Mouse (Mus musculus) heart, embryonic 11.5 days (tissue): ENCODE results near the gene Mfap5. TPM values are rescaled to one million over a fixed set of nuclear protein-coding genes. Genes with fewer than 3 reads are reported as not detected.
"Not testable (repeated sequence)": the region's sequence is repeated elsewhere in the genome, so short reads cannot be mapped to it uniquely, and the experiment has no call there.

Experiments
- ATAC-seq: fragments of 200-750 bp; cut with Nextera tagmentation; replicated peaks from 2 replicates; pipeline ENCODE4 v1.8.0; 2017; ENCODE audit warnings: moderate library complexity; ENCODE audit not compliant: insufficient number of reproducible peaks, low FRiP score, low TSS enrichment
- H3K27ac ChIP-seq: fragments of 300-500 bp; sonication (generic); 2 replicates; pipeline ENCODE4 v1.5.1; 2014; ENCODE audit warnings: mild to moderate bottlenecking, low read depth, low read length
- H3K27me3 ChIP-seq: fragments of 300-500 bp; sonication (generic); 2 replicates; pipeline ENCODE4 v1.6.1; 2014; ENCODE audit warnings: mild to moderate bottlenecking, low read length, mixed read lengths; ENCODE audit not compliant: control insufficient read depth, insufficient read depth
- H3K36me3 ChIP-seq: fragments of 300-500 bp; sonication (generic); 2 replicates; pipeline ENCODE4 v1.6.1; 2014; ENCODE audit warnings: mild to moderate bottlenecking, low read length, moderate library complexity, mixed read lengths; ENCODE audit not compliant: control insufficient read depth, insufficient read depth
- H3K4me1 ChIP-seq: fragments of 300-500 bp; sonication (generic); 2 replicates; pipeline ENCODE4 v1.6.1; 2014; ENCODE audit warnings: low read length; ENCODE audit not compliant: control insufficient read depth, insufficient read depth
- H3K4me2 ChIP-seq: fragments of 300-500 bp; sonication (generic); 2 replicates; pipeline ENCODE4 v1.6.1; 2014; ENCODE audit warnings: mild to moderate bottlenecking, moderate library complexity
- H3K4me3 ChIP-seq: fragments of 300-500 bp; sonication (generic); 2 replicates; pipeline ENCODE4 v1.5.1; 2014; ENCODE audit warnings: low read depth, low read length
- H3K9ac ChIP-seq: fragments of 300-500 bp; sonication (generic); 2 replicates; pipeline ENCODE4 v1.6.1; 2014; ENCODE audit warnings: mild to moderate bottlenecking, low read depth, low read length, moderate library complexity
- H3K9me3 ChIP-seq: fragments of 300-500 bp; sonication (generic); replicated peaks from 2 replicates; pipeline ENCODE4 v1.6.1; 2016; ENCODE audit warnings: low read length; ENCODE audit not compliant: control insufficient read depth
- WGBS: fragments of 180-500 bp; shearing (Covaris S2); extraction: QIAGEN DNeasy Blood & Tissue Kit; methylation state at CpG from one replicate; pipeline ENCODE4 v1.1.7; 2014; ENCODE audit not compliant: insufficient replicate concordance; 5-methylcytosine and 5-hydroxymethylcytosine counted together
- polyA plus RNA-seq: library from polyadenylated mRNA; unstranded; fragments of >200 nt; fragmentation: Nextera tagmentation; extraction: Ambion mirVana; gene quantifications from 2 replicates; pipeline ENCODE4 v1.2.1, GENCODE M21; 2014

The Mfap5 gene
- polyA plus RNA-seq, 1 experiment from 2014 or later, result 5.4 TPM

DNA sequence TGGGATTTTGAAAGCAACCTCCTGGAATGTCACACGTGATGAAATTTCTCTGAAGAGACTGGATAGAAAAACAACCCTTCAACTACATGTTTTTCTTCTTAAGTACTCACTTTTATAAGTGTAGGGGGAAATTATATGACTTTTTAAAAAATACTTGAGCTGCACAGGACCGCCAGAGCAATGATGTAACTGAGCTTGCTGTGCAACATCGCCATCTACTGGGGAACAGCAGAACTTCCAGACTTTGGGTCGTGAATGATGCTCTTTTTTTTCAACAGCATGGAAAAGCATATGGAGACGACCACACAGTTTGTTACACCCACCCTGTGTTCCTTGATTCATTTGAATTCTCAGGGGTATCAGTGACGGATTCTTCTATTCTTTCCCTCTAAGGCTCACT, 56.8 kb downstream of the Mfap5 start:
- Histone ChIP-seq H3K27me3 (peaks cover 4% of the 10 kb centered on the region; the same call in 1 of the 2 replicates), H3K4me1 (no peaks in the 10 kb centered on the region), H3K4me2 (no peak overlapping the region), H3K36me3 (no peaks in the 10 kb centered on the region), H3K4me3 (no peak overlapping the region), H3K27ac (no peak overlapping the region), H3K9me3 (no peaks in the 10 kb centered on the region), H3K9ac (no peak overlapping the region)
- 4% methylated on average over 6 of the region's 6 CpGs for WGBS
- ATAC-seq, result no peak

DNA sequence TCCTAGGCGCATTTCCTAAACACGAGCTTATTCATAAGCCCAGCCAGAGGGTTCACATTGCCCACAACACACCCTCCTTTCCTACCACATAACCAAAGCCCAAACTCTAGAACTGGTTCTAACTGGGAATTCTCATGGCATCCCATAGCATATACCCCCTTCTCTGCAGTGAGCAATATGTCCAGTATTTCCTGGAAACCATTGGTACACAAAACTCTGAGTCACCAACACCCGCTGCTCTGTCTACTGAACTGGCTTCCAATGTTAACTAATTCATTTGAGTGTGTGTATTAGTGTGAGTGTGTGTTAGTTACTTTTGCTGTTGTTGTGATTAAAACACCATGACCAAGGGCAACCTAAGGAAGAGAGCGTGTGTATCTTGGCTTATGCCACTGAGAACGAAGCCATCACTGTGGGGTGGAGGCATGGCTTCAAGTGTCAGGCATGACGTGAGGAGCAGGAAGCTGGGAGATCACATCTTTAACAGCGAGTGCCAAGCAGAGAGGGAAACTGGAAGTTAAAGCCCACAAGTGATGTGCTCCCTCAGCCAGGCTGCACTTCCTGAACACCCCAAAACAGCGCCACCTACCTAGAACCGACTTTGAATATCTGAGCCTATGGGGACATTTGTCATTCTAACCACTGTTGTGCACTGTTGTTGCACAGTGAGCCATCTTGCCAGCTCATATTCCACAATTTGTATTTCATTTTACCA, 59.6 kb downstream of the Mfap5 start:
- no peak overlapping the region for H3K27ac ChIP-seq
- no peaks in the 10 kb centered on the region for H3K9me3 ChIP-seq
- no peak overlapping the region for H3K4me3 ChIP-seq
- ATAC-seq, result no peak
- whole genome bisulfite sequencing, result 86% methylated on average over 9 of the region's 9 CpGs
- no peak overlapping the region for H3K4me2 ChIP-seq
- peaks cover 4% of the 10 kb centered on the region; the same call in 1 of the 2 replicates for H3K27me3 ChIP-seq
- no peak overlapping the region for H3K9ac ChIP-seq
- no peaks in the 10 kb centered on the region for H3K36me3 ChIP-seq
- no peaks in the 10 kb centered on the region for H3K4me1 ChIP-seq

DNA sequence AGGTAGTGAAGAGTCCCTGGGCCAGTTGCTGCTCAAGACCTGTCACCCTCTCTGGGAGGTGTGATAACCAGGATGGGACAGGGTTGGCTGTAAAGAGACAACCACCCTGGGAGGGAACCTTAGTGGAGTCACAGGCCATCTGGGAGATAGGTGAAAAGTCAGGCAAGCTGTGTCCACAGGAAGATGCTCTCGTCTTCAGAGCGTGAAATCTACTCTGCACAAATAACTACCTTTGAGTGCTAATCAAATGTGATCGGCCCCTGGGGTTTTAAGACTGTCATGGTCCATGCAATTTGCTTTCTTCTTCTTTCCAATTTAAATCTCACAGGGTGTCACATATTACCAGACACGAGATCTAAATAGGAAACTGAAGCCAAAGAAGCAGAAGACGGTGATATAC, 63.5 kb downstream of the Mfap5 start:
- Histone ChIP-seq H3K4me1 (no peaks in the 10 kb centered on the region), H3K9me3 (no peaks in the 10 kb centered on the region), H3K27ac (no peak overlapping the region), H3K4me2 (no peak overlapping the region), H3K36me3 (no peaks in the 10 kb centered on the region), H3K4me3 (no peak overlapping the region), H3K27me3 (no peaks in the 10 kb centered on the region), H3K9ac (no peak overlapping the region)
- WGBS, result 60% methylated on average over 5 of the region's 5 CpGs
- ATAC-seq, result no peak

DNA sequence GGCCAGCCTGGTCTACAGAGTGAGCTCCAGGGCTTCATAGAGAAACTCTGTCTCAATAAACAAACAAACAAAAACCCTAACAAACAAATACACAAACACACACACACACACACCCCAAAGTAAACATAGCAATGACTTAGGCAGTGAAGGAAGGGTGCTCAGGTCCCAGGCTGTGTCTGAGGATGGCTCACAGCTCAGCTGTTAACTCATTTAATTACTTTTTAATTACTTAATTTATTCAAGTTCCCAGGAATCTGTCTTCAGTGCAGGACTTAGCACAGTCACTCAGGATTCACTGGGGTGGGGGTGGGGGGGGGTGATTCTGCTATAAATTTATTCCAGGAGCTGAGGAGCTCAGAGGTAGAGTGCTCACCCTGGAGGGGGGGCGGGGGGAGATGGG, 64.1 kb downstream of the Mfap5 start:
- H3K4me1 ChIP-seq, result no peaks in the 10 kb centered on the region
- H3K4me3 ChIP-seq, result no peak overlapping the region
- H3K36me3 ChIP-seq, result no peaks in the 10 kb centered on the region
- WGBS, result 75% methylated on average over 1 of the region's 1 CpGs
- H3K9ac ChIP-seq, result no peak overlapping the region
- no peaks in the 10 kb centered on the region for H3K27me3 ChIP-seq
- H3K9me3 ChIP-seq, result no peaks in the 10 kb centered on the region
- H3K27ac ChIP-seq, result no peak overlapping the region
- ATAC-seq, result no peak
- H3K4me2 ChIP-seq, result no peak overlapping the region

DNA sequence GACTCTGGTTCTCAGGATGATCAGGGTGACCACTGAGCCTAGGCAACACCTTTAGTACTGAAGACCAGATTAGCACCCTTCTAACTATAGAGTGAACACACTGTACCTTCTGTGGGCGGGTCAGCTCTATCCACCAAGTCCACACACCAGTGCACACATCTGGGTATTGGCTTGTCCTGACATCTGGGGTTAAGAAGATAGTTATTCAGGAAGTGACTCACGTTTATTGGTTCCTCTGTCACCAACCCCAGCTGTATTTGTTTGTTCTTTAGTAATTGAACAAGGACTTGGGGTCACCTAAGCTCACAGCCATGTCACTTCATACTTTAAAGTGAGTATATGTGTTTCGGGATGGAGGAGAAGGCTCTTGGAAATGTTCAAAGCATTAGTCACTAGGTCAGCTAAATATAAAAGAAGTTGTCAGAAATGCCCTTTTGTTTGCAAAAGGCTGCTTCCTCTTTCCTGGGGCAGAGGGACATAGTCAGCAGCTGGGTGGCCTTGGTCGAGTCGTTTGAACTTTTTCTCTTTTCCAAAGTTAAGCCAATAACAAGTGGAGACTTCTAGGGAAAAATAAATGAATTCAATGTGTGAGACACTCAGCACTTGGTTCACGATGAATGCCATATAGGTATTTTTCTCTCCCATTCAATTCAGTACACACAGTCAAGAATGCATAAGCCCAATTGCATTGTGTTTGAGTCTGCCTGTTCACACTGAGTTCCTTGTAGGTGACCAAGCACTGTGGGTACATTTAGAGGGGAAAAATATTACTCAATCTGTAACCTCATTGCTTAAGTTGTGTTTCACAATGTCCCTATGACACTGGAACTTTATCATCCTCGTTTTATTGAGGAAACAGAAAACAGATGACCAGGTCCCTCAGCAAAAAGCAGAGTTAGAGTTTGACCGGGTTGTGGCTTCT, 65.3 kb downstream of the Mfap5 start:
- 59% methylated on average over 8 of the region's 8 CpGs for whole genome bisulfite sequencing
- Histone ChIP-seq H3K4me3 (no peak overlapping the region), H3K27ac (no peak overlapping the region), H3K27me3 (no peaks in the 10 kb centered on the region), H3K4me2 (no peak overlapping the region), H3K4me1 (no peaks in the 10 kb centered on the region), H3K9ac (no peak overlapping the region), H3K36me3 (no peaks in the 10 kb centered on the region), H3K9me3 (no peaks in the 10 kb centered on the region)
- no peak for ATAC-seq

DNA sequence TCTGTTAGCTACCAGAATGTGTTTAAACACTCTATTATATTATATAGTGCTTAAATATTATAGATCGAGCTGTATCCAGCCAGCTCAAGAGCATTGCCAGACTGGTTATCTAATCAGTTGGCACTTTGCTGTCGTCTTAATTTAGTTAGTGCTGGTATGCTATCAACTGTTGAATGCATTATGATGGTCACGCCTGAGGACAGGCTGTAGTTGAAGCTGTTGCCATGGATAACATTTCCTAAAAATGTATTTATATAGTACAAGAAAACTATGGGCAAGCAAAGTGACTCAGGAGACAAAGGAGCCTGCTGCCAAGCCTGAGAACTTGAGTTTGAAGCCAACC, 65.9 kb downstream of the Mfap5 start:
- 38% methylated on average over 3 of the region's 3 CpGs for WGBS
- Histone ChIP-seq H3K27me3 (no peaks in the 10 kb centered on the region), H3K9ac (no peak overlapping the region), H3K9me3 (no peaks in the 10 kb centered on the region), H3K4me1 (no peaks in the 10 kb centered on the region), H3K36me3 (no peaks in the 10 kb centered on the region), H3K4me3 (no peak overlapping the region), H3K27ac (no peak overlapping the region), H3K4me2 (no peak overlapping the region)
- no peak for ATAC-seq

DNA sequence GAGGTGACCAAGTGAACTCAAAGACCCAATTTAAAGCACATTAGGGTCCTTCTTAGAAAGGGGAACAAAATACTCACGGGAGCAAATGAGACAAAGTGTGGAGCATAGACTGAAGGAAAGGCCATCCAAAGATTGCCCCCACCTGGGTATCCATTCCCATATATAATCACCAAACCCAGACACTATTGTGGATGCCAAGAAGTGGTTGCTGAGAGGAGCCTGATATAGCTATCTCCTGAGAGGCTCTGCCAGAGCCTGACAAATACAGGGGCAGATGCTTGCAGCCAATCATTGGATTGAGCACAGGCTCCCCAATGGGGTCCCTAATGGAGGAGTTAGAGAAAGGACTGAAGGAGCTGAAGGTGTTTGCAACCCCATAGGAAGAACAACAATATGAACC, 69.4 kb downstream of the Mfap5 start:
- WGBS, result 76% methylated on average over 1 of the region's 1 CpGs

DNA sequence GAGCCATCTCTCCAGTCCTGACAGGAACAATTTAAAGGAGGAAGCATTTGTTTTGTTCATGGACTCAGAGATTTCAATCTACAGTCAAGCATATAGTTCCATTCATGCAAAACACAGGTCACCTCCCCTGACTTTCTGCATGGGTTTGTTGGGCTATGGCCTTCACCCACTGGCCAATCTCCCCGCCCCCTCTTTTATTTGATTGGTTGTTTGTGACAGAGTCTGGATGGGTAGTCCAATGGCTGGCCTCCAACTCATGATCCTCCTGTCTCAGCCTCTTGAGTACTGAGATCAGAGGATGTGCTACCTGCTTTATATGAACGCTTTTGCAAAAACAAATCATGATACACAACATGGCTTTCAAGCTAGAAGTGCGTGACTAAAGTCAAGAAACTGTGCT, 71.4 kb downstream of the Mfap5 start:
- Histone ChIP-seq H3K4me2 (no peak overlapping the region), H3K9ac (no peak overlapping the region), H3K27me3 (no peaks in the 10 kb centered on the region), H3K9me3 (no peaks in the 10 kb centered on the region), H3K4me3 (no peak overlapping the region), H3K4me1 (no peaks in the 10 kb centered on the region), H3K27ac (no peak overlapping the region), H3K36me3 (no peaks in the 10 kb centered on the region)
- ATAC-seq, result no peak
- 87% methylated on average over 3 of the region's 3 CpGs for WGBS

More for the DNA sequence above, 69.4 kb downstream of the Mfap5 start:
- H3K9ac ChIP-seq, H3K27ac ChIP-seq, H3K36me3 ChIP-seq, H3K4me3 ChIP-seq, H3K9me3 ChIP-seq, H3K4me1 ChIP-seq, H3K27me3 ChIP-seq, ATAC-seq, H3K4me2 ChIP-seq: not testable (repeated sequence)
